Comparison of ENCODE assay signal across 16 mouse cellular contexts in genomic region chr1:161237750-161238149, GRCm38 (mm10).
"Had no signal": no experiment of that assay in that cellular context is flagged by ENCODE, and none has a peak within 500 bp of the region (broad histone marks: within the 10 kb centered on the region; RNA-seq: fewer than 3 reads in every experiment).

No protein-coding gene starts in this region.

- H3K27me3 ChIP-seq: liver, embryonic 15.5 days; lung, embryonic 15.5 days; midbrain, embryonic 13.5 days; neural tube, embryonic 13.5 days; neural tube, embryonic 15.5 days; stomach, embryonic 15.5 days had no signal

- H3K4me1 ChIP-seq: liver, embryonic 15.5 days; midbrain, embryonic 13.5 days; neural tube, embryonic 13.5 days had no signal

- H3K27ac ChIP-seq: liver, embryonic 15.5 days; lung, embryonic 15.5 days; midbrain, embryonic 13.5 days; neural tube, embryonic 13.5 days; neural tube, embryonic 15.5 days; stomach, embryonic 15.5 days; stomach, postnatal 0 days had no signal

- DNase-seq: liver, postnatal 0 days; lung, adult 2 months; lung, postnatal 4 days; retina, postnatal 1 day; right cerebral cortex, postnatal 14 days; thymus, adult 2 months; thymus, postnatal 25 days; thymus, postnatal 4 days had no signal

- H3K4me3 ChIP-seq: liver, embryonic 15.5 days; lung, embryonic 15.5 days; midbrain, embryonic 13.5 days; myocyte; neural tube, embryonic 13.5 days; neural tube, embryonic 15.5 days; stomach, embryonic 15.5 days had no signal

- H3K9me3 ChIP-seq: liver, embryonic 15.5 days; lung, embryonic 15.5 days; midbrain, embryonic 13.5 days; neural tube, embryonic 13.5 days; neural tube, embryonic 15.5 days; stomach, embryonic 15.5 days had no signal

- H3K9ac ChIP-seq: liver, embryonic 15.5 days; liver, postnatal 0 days; lung, embryonic 15.5 days; midbrain, embryonic 13.5 days; neural tube, embryonic 13.5 days; neural tube, embryonic 15.5 days; stomach, embryonic 15.5 days had no signal
